Mouse (Mus musculus): ENCODE data around the gene Fis1.
"Not testable (repeated sequence)": the region's sequence is repeated elsewhere in the genome, so short reads cannot be mapped to it uniquely, and the experiment has no call there.

Fis1 gene

DNA sequence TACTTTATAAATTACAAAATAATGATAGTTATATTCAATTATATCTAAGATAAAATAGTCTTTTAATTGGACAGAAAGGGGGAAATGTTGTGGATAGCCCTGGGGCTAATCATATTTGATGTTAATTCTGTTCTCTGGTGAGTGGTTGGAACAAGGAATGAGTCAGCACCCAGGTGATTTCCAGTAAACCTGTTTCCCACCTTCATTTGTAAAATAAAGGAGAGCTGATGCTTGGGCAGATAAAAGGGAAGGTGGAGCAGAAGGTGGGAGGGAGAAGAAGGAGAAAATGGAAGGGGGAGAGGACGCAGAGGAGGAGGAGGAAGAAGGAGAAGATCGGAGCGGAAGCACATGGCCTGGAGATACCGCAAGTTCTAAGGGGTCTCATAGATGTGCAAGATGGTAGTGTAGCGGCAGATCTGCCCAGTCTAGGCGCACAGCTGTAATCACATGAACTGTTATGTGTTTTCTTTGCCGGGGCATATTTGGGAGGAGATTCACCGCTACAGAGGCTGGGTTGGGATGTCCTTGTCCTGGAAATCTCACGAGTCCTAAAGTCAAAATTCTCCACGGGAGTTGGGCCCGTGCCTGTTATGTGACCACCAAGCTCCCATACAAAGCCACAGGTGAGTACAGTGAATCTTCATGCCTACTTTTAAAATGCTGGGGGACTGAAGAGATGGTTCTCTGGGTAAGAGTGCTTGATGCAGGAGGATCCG is 12.1 kb upstream of the Fis1 start:
- DNase-seq: no peak

DNA sequence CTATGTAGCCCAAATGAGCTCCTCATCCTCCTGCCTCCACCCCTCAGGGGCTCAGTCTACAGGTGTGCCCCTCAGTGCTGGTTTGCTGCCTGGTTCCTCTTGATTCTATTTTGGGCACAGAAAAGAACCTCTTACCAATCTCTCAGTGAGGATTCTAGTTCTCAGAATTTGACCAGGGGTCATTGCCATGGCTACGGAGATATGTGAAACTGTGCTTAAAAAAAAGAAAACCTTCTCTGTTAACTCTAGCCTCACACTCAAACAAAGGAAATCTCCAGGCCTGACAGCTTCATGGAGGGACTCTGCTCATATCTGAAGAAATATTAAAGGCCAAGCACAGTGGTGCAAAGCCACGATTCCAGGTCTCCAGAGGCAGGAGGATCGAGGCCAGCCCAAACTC is 10.3 kb upstream of the Fis1 start:
- DNase-seq: no peak

DNA sequence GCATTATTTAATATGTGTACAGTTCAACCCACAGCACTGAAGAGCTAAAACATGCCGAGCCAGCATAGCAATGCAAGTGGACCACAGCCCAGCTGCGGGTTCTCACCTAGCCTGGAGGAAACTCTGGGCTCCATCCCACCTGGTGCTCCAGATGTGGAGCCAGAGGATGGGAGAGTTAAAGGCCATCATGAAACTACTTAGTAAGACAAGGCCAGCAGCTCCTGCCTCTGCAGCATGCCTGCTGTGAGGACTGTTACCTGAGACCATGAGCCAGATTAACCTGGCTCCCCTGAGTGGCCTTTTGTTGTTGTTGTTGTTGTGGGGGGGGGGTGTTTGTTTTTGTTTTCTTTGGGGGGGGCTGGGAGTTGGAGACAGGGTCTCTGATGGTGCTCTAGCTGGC is 9.7 kb upstream of the Fis1 start:
- DNase-seq: no peak

DNA sequence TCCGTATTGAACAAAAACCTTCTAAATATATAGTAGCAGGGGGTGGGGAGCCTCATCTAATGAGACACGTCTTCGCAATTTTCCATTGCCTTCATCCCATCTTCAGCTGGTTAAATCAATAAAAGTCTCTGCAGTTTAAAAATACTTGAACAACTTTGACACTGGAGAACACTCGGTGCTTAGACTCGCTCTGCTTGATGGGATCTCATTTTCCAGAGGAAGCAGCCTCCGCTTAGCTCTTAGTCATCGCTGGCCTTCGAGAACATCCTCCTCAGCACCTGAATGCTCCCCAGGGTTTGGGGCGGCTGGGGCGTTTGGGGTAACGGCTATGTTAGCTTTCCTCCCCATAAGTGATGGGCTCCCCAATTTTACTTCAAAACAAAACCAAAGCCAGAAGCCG is 8.0 kb upstream of the Fis1 start:
- no peak for DNase-seq

DNA sequence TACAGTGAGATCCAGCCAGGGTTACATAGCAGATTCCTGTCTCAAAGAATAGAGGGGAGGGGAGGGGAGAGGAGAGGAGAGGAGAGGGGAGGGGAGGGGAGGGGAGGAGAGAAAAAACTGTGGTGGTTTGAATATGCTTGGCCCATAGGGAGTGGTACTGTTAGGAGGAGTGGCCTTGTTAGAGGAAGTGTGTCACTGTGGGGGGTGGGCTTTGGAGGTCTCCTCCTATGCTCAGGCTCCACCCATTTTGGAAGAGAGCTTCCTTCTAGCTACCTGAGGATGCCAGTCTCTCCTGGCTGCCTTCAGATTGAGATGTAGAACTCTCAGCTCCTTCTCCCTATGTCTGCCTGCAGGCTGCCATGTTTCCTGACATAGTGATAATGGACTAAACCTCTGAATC is 5.2 kb upstream of the Fis1 start:
- no peak for DNase-seq

DNA sequence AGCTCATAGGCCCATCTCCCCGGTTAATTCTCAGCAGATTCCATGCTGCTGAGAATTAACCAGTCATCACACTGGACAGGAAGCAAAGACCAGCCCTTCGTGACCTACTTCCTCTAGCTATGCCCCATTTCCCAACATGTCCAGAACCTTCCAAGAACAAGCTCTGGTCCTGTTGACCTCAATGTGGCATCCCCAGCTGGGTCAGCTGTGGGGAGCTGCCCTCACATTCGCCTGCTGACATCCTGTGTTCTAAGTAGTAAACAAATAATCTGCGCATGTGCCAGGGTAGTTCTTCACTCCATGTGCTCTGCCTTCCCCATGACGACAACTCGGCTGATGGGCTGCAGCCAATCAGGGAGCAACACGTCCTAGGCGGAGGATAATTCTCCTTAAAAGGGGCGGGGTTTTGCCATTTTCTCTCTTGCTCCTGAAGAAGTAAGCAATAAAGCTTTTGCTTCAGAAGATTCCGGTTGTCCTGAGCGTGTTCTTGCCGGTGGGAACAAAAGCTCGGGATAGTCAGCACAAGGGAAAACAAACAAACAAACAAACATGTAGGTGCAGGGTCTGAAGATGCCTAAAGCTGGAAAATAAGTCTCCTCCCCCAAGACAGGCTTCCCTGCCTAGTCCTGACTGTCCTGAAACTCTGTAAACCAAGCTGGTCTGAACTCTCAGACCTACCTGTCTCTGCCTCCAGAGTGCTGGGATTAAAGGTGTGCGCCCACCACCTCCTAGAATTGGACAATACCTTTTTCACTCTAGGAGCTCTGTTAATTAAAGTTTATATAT is 3.3 kb upstream of the Fis1 start:
- not testable (repeated sequence) for DNase-seq

DNA sequence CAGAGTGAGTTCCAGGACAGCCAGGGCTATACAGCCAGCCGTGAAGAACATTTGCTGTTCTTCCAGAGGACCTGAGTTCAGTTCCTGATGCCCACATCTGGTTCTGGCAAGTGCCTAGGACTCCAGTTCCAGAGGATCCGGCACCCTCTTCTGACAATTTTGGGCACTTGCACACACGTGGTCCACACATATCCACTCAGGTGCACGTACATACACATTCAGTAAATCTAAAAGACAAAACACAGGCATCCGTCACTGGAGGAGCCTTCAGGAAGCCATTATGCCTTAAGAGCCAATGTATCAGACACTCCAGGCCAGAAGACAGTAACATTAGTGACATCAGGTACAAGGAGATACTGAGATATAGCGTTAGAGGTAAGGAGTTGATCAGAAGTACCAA is 2.6 kb upstream of the Fis1 start:
- DNase-seq: no peak

DNA sequence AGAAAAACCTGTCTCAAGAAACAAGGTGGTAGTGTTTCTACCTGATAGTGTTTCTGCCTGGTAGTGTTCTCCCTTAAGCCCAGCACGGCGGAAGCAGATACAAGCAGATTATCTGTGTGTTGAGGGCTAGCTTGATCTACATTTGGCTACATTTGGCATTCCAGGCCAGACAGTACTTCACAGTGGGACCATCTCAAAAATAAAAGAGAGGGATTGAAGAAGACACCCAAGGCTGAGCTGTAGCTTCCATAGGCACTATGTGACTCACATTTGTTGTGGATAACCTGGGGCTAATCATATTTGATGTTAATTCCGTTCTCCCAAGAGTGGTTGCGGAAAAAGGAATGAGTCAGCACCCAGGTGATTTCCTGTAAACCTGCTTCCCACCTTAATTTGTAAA is 922 bp upstream of the Fis1 start:
- DNase-seq: no peak

DNA sequence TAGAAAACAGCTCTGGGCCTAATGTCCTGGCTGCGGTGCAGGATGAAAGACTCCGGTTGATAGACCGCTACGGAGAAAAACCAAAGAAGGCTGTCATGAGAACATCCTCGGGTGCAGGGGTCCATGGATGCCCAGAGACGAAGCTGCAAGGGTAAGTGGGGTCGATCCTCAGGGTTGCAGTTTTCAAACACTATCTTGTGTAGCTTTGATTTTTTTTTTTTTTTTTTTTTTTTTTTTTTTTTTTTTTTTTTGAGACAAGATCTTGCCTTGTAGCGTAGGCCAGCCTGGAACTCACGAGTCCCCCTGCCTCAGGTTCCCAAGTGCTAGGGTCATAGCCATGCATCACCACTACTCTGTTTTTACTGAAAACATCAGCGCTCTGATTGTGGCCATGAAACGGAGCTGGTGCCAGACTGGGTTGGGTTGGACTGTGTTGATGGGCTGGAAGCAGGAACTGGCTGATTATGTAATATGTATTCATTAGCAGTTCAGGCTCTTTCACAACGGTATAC is 421 bp downstream of the Fis1 start:
- peak; percentile 68 for DNase-seq

DNA sequence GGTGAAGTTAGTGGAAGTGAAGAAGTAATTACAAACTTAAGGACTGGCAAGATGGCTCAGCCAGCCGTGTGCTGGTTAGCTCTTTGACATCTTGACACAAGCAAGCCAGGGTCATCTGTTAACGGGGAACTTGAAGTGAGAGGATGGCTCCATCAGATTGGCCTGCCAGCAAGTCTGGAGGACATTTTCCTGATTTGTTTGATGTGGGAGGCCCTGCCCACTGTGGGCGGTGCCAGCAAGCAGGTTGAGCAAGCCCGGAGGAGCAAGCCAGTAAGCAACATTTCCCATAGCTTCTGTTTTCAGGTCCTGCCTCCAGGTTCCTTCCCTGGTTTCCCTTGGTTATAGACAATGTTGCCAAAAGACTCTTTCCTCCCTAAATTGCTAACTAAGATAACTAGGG is 2.5 kb downstream of the Fis1 start:
- DNase-seq: no peak

DNA sequence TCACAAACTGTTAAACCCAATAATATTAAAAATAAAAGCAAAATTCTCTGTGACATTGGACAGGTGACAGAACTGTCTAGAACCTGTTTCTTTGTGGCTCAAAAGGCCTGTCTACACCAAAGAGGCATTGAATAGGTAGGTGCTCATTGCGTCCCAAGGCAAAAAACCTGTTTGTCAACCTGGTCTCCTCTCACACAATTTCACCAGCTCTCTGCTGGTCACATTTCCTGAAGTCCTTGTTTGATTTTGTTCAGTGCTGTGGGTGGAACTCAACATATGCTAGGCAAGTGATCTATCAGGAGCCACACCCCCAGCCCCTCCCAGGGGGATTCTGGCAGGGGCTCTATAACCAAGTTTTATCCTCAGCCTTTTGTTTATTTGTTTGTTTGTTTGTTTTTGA is 4.2 kb downstream of the Fis1 start:
- DNase-seq: no peak

DNA sequence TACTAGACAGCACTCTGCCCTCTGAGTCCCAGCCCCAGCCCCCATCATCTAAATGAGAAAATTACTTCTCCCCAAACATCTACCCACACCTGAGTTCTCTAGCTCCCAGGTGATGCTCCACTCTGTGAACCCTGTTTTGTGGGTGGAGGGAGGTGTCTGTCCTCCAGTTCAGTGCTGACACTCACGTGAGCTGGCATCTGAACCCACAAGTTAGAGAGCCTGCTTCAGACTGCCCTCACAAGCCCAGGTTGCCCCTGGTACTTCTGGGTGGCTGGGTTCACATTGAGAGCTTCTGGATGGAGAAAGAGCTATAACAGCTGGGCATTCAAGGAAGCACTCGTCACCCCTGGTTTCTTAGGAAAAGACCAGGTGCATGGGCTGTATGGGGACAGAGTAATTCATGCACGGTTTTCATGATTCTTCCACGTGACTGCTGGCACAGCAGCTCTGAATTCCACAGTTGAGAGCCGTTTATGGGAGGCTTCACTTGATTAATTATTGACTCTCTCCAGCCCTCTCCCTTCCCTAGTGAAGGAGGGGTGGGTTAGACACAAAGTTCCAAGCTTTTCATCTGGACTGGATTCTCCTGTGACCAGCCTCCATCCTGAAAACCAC is 6.0 kb downstream of the Fis1 start:
- peak; percentile 90 for DNase-seq

DNA sequence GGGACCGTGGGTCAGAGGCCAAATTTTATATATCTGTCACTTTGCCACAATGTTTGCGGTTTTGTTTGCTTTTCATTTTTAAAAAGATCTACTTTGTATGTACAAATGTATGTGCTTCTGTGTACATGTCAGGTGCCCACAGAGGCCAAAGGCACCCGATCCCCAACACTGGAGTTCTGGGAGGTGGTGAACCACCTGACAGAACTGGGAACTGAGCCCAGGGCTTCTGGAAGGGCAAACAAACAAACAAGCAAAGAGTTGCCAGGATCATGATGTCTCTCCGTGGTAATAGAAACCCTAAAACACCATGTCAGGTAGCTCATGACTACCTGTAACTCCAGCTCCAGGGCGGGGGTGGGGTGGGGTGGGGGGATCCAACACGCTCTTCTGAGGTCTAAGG is 7.0 kb downstream of the Fis1 start:
- DNase-seq: peak; percentile 79

DNA sequence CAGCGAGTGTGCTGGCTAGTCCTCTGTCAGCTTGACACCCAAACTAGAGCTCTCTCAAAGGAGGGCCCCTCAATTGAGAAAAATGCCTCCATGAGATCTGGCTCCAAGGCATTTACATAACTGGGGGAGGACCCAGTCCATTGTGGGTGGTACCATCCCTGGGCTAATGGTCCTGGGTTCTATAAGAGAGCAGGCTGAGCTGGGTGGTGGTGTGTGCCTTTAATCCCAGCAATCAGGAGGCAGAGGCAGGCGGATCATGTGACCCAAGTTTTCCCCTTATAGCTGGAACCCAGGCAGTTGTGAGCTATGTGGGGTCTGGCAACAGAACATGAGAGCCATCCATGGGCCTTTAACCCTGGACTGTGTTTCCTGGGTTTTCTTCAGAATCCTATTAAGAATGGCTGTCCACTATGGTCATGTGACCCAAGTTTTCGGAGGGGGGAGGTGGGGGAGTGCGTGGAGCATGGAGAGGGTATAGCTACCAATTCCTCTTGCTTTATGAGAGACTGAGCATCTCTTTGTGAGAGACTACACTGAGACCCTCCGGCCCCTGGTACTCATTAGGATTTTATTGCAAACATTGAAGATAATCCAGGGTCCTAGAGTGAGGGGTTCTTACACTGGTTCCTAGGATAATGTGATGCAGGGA is 8.4 kb downstream of the Fis1 start:
- DNase-seq: peak; percentile 46

DNA sequence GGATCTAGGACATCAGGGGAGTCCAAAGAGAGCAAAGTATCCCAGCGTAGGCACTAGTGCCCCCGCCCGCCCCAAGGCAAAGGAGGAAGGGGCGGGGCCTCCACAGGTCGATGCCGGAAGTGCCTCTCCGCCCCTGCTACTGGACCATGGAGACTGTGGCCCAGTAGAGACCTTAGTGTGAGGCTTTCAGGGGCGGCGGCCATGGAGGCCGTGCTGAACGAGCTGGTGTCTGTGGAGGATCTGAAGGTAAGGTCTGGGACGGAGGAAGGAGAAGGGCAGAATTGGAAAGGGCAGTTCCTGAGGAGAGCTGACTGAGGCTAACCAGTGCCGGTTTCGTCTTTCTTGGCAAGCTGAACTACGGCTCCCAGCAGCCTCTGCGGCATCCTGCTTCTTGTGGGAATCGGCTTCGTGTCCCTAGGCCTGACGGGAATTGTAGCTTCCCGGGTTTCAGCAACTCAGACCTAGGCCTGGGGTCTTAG is 8.9 kb downstream of the Fis1 start:
- DNase-seq: peak; percentile 94

DNA sequence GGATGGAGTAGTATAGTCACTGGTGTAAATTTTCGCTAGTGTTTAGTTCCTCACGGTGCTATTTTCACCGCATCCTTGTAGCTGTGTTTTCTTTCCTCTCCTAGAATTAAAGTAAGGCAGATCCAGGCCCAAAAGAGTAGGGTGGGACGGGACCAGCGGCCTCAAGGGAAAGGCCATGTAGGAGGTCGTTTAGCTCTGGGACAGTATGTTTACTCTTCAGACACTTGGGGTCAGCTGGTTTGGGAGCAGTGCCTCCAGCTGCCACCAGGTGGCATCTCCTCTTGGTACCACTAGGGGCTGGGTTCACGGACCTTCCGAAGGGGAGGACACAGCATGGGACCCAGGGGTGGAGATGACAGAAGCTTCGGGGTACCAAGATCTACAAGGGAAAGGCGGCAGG is 9.4 kb downstream of the Fis1 start:
- peak; percentile 82 for DNase-seq

DNA sequence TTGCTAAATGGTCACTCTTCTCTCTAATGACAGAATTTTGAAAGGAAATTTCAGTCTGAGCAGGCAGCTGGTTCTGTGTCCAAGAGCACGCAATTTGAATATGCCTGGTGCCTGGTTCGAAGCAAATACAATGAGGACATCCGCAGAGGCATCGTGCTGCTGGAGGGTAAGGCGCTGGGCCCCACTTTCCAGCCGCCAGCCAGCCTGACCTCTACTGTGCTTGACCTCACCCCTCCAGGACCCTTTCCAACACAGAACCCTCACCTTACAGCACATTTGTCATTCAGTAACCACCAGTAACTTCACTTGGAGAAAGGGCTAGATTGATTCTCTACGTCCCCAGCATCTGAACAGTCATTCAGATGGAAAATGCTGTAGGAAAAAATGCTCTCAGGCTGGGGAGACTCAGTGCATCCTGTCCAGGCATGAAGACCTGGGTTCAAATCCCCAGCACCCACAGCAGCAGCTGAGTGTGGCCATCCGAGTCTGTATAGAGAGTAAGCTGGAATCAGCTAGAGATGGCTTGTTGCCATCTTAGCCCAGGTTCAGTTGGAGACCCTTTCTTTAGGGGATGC is 10.0 kb downstream of the Fis1 start:
- DNase-seq: no peak

DNA sequence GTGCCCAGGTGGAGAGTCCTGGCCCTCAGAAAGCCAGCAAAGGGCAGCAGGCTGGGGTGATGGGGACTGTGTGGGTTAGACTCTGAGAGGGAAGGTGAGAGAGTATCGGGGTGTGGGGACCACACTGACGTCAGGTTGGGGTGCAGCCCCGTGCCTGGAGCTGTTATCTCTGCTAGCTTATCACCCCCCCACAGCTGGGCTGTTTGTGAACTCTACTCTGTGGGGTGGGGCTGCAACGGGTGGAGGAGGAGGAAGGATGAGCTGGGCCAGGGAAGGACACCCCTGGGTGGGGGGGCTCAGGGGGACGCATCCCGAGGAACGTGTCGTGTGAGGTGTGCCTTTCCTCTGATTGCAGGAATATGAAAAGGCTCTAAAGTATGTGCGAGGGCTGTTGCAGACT is 12.1 kb downstream of the Fis1 start:
- DNase-seq: no peak

DNA sequence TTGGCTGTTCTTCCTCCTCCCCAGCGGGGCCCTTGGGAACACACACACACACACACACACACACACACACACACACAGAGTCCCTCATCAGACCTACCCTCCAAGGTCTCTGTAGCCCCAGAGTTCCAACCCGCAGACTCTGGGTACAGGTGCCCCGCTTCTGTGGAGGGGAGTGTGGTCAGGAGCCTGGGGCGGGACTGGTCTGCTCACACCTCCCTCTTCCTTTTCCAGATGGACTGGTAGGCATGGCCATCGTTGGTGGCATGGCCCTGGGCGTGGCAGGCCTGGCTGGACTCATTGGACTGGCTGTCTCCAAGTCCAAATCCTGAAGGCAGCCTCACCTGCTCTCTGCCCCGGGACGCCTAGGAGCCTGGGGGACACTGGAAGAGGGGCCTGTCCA is 12.6 kb downstream of the Fis1 start:
- DNase-seq: peak; percentile 62

DNA sequence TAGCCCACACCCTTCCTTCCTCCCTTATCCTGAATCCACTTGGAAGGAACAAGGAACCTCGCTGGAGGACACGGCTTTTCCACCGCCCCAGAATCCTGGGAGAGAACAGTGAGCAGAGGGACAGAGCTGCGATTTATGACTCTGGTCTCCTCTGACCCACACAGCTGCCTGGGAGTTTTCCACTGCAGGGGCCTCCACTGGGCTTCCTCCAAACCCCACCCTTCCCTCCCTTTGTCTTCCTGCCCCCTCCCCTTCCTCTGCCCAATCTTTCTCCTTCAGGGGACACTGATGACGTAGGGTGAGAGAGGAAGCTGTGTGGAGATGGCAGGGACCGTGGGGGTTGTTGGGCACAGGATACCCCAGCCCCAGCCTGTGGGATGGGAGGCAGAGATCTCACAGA is 13.3 kb downstream of the Fis1 start, which contains the start of gene Cldn15:
TSS of gene Cldn15 (plus strand) at position 286 of the 400 bp plus-strand sequence.
- peak; percentile 82 for DNase-seq

DNA sequence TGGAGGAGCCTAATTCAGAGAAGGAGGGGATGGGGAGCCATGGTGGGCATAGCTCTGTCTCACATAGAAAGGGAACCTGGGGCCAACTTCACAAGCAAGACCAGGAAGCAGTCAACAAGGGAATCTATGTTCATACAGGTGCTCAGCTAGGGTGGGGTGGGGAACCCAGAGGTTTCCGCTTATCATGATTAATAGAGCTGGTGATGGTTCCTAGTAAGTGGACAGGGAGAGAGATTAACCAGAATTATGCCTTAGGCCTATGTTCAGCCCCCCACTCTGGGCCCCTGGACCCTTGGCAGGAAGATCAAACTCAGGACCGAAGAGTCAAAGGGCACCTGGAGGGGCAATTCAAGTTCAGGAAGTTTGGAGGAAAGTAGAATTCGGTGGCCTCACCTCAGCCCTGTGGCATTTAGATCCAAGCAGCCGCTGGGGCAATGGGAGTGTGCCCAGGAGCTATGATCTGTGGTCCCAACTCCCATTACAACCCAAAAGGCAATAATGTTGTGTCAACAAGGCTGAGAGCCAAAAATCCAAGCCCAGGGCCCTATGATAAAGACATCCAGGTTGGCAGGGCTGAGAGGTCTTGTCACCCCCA is 13.9 kb downstream of the Fis1 start:
- DNase-seq: no peak

DNA sequence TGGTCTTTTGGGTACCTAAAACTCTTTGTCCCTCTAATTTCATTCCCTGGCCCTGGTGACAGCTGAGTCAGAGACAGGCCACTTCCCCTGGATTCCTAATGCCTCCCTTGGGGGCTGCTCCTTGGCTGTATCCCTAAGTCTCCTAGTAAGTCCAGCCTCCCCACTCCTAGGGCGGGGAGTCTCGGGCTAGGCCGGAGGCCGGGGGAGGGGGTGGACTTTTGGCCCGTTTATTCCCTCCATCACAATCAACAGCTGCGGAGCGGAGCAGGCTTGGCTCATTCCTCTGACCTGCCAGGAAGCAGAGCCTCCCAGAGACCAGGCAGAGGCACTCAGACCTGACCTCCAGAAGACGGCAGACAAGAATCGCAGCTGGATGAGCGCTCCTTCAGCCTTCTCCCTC is 14.5 kb downstream of the Fis1 start:
- peak; percentile 90 for DNase-seq

All from kidney, adult 11 months (tissue).